Mouse (Mus musculus) erythroblast, adult 5-6 weeks (primary cell): ENCODE results near the gene Duoxa1. TPM values are rescaled to one million over a fixed set of nuclear protein-coding genes. Genes with fewer than 3 reads are reported as not detected.

ENCODE experiments used
- ATAC-seq: replicated peaks from 2 replicates; pipeline ENCODE4 v1.8.0; 2016; ENCODE audit warnings: moderate number of reproducible peaks, mild to moderate bottlenecking, moderate TSS enrichment, inconsistent platforms; ENCODE audit not compliant: poor library complexity, low FRiP score, severe bottlenecking
- total RNA-seq, 2 experiments: library from RNA; stranded (forward) in 1 of 2; stranded (reverse) in 1 of 2; fragments of 150-400 nt in 1 of 2; fragments of 200-764, 138-1000 nt in 1 of 2; gene quantifications; 2 replicates each; pipeline versions ENCODE4 v1.2.3 to v1.2.4; 2015 to 2017; ENCODE audit warnings: low replicate concordance in 2 of 2

Duoxa1 gene
- total RNA-seq, 2 experiments from 2014 or later: 0.77 TPM; not detected in 1

GRCm38 (mm10) chr2:122299911-122300655 is 13.4 kb downstream of the Duoxa1 start:
- ATAC-seq: no peak

- no peak for ATAC-seq
Observed at GRCm38 (mm10) chr2:122298596-122299490, 14.7 kb downstream of the Duoxa1 start, which contains the start of gene Duoxa2. Duoxa2 (plus strand) TSS chr2:122298900.

DNA sequence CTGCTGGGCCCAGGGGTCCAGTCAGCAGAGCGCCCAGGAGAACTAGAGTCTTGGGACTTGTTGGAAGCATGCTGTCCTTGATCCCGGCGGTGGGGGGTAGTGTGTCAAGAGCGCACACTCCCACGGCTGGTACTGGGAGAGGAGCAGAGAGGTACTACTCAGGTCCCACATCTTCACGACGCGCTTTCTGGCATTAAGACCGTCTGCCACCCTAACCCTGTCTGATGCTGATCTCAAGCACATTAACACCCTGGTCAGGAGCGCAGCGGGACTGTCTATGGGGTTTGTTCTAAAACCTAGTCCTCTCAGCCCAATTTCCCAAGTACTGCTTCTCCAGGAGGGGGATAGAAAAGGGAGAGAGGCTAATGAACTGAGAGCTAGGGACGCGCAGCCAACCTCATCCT is 15.4 kb downstream of the Duoxa1 start, which contains the start of gene Duox2:
Gene Duox2 (minus strand): TSS at position 354 of the 404 bp plus-strand sequence.
- no peak for ATAC-seq

DNA sequence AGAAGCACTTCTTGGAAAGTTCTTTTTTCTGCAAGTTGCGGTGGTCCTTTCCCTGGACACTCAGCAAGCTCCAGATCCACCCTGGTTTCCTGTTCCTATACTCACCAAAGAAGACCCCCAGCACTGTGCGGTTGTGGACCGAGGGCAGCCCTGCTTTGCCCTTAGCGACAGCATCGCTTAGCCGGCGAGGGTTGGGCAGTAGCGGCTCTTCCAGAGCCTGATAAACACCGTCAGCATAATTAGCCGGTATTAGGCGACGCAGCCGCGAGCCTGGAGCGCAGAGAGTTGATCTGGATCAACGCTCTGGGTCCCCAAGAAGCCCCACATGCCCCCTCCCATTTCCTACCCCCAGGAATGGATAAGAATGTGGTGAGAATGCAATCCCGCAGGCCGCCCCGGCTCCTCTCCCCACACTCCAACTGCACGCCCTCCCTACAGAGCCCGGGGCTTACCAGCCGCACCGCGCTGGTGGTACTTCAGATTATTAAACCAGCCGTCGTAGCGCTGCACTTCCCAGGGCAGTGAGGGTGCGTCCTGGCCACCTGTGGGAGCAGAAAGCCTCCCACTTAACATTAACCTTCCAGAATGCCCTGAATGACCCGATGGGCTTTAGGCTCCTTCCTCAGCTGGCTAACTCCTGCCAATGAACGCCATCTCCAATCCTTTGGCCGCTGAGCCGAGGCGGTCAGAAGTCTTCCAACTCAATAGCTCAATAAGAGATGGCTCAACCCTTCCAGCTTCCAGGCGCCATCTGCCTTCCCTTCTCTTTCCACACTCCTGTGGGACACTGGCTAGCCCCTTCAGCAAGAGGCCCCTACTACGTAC is 16.0 kb downstream of the Duoxa1 start:
- no peak for ATAC-seq

DNA sequence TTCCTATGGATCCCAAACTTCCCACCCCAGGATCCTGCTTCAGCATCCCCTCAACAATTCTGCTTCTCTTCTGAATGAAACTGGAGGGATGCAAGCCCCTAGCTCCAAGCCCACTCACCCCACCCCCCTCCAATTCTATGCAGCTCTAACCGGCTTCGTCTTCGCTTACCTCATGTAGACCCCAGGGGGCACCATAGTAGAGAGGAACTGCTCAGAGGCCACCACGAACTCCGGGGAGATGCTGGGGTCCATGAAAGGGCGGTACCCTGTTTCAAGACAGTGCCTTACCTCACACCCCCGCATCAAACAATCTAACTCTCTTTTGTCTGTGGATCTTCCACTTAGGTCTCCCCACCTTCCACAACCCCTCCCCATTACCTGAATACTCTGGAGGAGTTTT is 18.6 kb downstream of the Duoxa1 start:
- ATAC-seq: no peak

GRCm38 (mm10) chr2:122286137-122286536 is 27.4 kb downstream of the Duoxa1 start:
- no peak for ATAC-seq

- ATAC-seq: no peak
Observed at GRCm38 (mm10) chr2:122284091-122284490, 29.4 kb downstream of the Duoxa1 start.

DNA sequence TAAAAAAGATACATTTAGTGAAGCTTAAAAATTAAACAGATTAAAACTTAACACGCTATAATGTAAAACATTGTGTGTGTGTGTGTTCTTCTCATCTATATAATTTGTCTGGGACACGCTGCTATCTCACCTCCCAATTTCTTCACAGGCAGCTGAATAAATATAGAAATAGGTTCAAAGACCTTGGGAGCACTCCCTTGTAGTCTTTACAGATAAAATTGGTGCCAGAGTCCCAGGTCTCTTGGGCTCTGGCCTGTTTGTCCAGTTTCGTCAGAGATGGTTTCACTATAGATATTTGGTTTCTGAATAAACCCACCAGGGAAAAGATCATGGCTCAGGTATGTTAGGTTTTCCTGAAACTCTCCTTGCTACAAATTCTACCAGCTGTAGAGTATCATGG is 34.8 kb downstream of the Duoxa1 start:
- ATAC-seq: no peak

- ATAC-seq: no peak
Observed at GRCm38 (mm10) chr2:122266407-122267193, 46.9 kb downstream of the Duoxa1 start.

- no peak for ATAC-seq
Observed at GRCm38 (mm10) chr2:122264690-122265089, 48.8 kb downstream of the Duoxa1 start.

DNA sequence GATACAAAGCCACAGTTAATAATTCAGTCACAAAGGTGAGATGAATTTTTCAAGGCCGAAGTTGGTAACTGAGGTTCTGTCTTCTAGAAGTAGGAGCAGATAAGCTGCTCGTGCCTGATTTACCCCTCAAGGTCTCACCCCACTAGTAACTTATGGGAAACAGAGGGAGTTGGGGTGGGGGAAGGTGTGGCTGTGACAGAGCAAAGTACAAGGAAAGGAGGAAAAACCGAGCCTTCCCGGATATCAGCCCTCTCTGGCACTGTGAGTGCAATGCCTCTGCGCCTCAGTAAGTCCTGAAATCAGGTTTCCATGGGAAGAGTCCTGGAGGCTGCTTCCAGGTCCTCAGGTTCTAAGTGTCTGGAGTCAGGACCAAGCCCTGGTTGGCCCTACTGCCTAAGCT is 52.8 kb downstream of the Duoxa1 start:
- ATAC-seq: no peak

DNA sequence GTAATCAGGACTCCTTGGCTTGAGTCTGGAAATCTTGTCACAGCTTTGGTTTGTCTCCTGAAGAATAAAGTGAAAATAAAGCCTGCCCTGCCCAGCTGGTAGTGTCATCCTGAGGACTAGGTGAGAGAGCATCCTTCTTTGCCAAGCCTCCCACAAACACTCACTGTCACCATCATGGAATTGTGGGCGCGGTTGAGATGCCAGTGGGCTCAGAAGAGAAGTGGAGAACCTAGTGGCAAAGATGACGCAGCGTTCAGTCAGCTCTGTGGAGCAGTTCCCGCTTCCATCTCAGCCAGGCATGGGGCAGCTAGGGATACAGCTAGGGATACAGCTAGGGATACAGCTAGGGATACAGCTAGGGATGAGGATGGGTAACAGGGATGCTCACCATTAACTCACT is 57.5 kb downstream of the Duoxa1 start:
- no peak for ATAC-seq

Other genes with a start within 250 kb of the Duoxa1 start
- gene Spg11, start 195.3 kb downstream of the Duoxa1 start, total RNA-seq (2015; ENCODE audit: low replicate concordance): 2.5 and 4.4 TPM in 2 replicates
- 4.5 and 5.6 TPM in 2 replicates for gene Spg11, start 195.3 kb downstream of the Duoxa1 start, total RNA-seq (2017; ENCODE audit: low replicate concordance)
- gene B2m, start 166.0 kb downstream of the Duoxa1 start, total RNA-seq (2015; ENCODE audit: low replicate concordance): 1,642 and 1,724 TPM in 2 replicates
- gene B2m, start 166.0 kb downstream of the Duoxa1 start, total RNA-seq (2017; ENCODE audit: low replicate concordance): 563 and 1,023 TPM in 2 replicates
- not detected in 2 replicates for gene Trim69, start 153.0 kb downstream of the Duoxa1 start, total RNA-seq (2015; ENCODE audit: low replicate concordance)
- gene Trim69, start 153.0 kb downstream of the Duoxa1 start, total RNA-seq (2017; ENCODE audit: low replicate concordance): not detected in 2 replicates
- not detected in 2 replicates for gene Patl2, start 127.5 kb downstream of the Duoxa1 start, total RNA-seq (2015; ENCODE audit: low replicate concordance)
- not detected in 2 replicates for gene Patl2, start 127.5 kb downstream of the Duoxa1 start, total RNA-seq (2017; ENCODE audit: low replicate concordance)
- not detected in 2 replicates for gene Terb2, start 127.5 kb downstream of the Duoxa1 start, total RNA-seq (2015; ENCODE audit: low replicate concordance)
- not detected in 2 replicates for gene Terb2, start 127.5 kb downstream of the Duoxa1 start, total RNA-seq (2017; ENCODE audit: low replicate concordance)
- gene Sord, start 79.0 kb downstream of the Duoxa1 start, total RNA-seq (2015; ENCODE audit: low replicate concordance): 14.6 and 18.8 TPM in 2 replicates
- gene Sord, start 79.0 kb downstream of the Duoxa1 start, total RNA-seq (2017; ENCODE audit: low replicate concordance): 15.3 and 18.7 TPM in 2 replicates
- gene Duox2, start 15.3 kb downstream of the Duoxa1 start, total RNA-seq (2015; ENCODE audit: low replicate concordance): not detected in 2 replicates
- not detected in 2 replicates for gene Duox2, start 15.3 kb downstream of the Duoxa1 start, total RNA-seq (2017; ENCODE audit: low replicate concordance)
- not detected in 2 replicates for gene Duoxa2, start 14.8 kb downstream of the Duoxa1 start, total RNA-seq (2015; ENCODE audit: low replicate concordance)
- gene Duoxa2, start 14.8 kb downstream of the Duoxa1 start, total RNA-seq (2017; ENCODE audit: low replicate concordance): not detected in 2 replicates
- gene Duox1, start 1.9 kb upstream of the Duoxa1 start, total RNA-seq (2015; ENCODE audit: low replicate concordance): not detected in 2 replicates
- 0.14 TPM in 1 of 2 replicates, not detected in the other for gene Duox1, start 1.9 kb upstream of the Duoxa1 start, total RNA-seq (2017; ENCODE audit: low replicate concordance)
- gene Shf, start 55.4 kb upstream of the Duoxa1 start, total RNA-seq (2015; ENCODE audit: low replicate concordance): 0.84 TPM in 1 of 2 replicates, not detected in the other
- gene Shf, start 55.4 kb upstream of the Duoxa1 start, total RNA-seq (2017; ENCODE audit: low replicate concordance): 6.3 and 13.0 TPM in 2 replicates
- gene Slc28a2, start 112.7 kb upstream of the Duoxa1 start, total RNA-seq (2015; ENCODE audit: low replicate concordance): 12.3 and 16.5 TPM in 2 replicates
- gene Slc28a2, start 112.7 kb upstream of the Duoxa1 start, total RNA-seq (2017; ENCODE audit: low replicate concordance): 11.7 and 15.9 TPM in 2 replicates
- 0.58 TPM in 1 of 2 replicates, not detected in the other for gene Gm14085, start 171.2 kb upstream of the Duoxa1 start, total RNA-seq (2015; ENCODE audit: low replicate concordance)
- gene Gm14085, start 171.2 kb upstream of the Duoxa1 start, total RNA-seq (2017; ENCODE audit: low replicate concordance): 0.28 and 2.2 TPM in 2 replicates